Mouse (Mus musculus) myocyte (in vitro differentiated cells): ENCODE results near the gene Uaca.

Source experiments
- E2F4 ChIP-seq: IDR thresholded peaks from one replicate; pipeline ENCODE4 v1.6.1; 2011; ENCODE audit warnings: mild to moderate bottlenecking, control low read depth, moderate library complexity; ENCODE audit not compliant: insufficient read depth
- MYOG ChIP-seq, 3 experiments: IDR thresholded peaks; one replicate each; pipeline ENCODE4 v1.6.1; 2011; ENCODE audit warnings: control low read depth in 2 of 3, low read depth in 2 of 3, mild to moderate bottlenecking in 2 of 3; ENCODE audit not compliant: insufficient read length in 2 of 3, control insufficient read depth in 1 of 3, insufficient read depth in 1 of 3
- POLR2A ChIP-seq: IDR thresholded peaks from one replicate; pipeline ENCODE4 v1.6.1; 2011; ENCODE audit warnings: low read depth, mild to moderate bottlenecking, control low read depth, moderate library complexity; ENCODE audit not compliant: insufficient read length
- REST ChIP-seq: IDR thresholded peaks from one replicate; pipeline ENCODE4 v1.6.1; 2011; ENCODE audit warnings: mild to moderate bottlenecking, control low read depth, moderate library complexity; ENCODE audit not compliant: insufficient read depth, insufficient read length
- USF1 ChIP-seq: IDR thresholded peaks from one replicate; pipeline ENCODE4 v1.6.1; 2011; ENCODE audit warnings: low read depth, mild to moderate bottlenecking, control low read depth, moderate library complexity

DNA sequence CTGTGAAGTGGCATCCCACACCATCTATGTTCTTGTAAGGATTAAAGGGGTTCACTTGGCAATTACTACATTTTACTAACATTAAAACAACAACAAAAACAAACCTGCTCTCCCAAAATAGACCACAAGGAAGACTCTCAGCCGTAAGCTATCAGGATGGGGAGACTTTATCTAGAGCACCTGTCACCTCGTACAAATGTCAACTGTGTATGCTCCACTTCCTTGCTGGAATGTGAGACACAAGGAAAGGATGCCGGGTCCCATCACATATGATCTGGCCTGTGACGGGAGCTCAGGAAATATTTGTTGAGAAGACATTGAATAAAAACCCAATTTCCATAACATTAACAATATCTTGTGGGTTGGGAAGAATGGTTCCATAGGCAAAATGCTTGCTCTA lies 49.4 kb upstream of the Uaca start:
- TF ChIP-seq POLR2A (no peak), MYOG (IDR thresholded peaks at IDR 0.05; ENCODE audit: control insufficient read depth in 1 of 3, insufficient read depth in 1 of 3, insufficient read length in 2 of 3, low read depth in 2 of 3) (no peak), REST (no peak), E2F4 (no peak), USF1 (no peak)
